Mouse (Mus musculus): ENCODE results near the gene Ehd3.

GRCm38 (mm10) chr17:73817697-73818380, 13.9 kb downstream of the Ehd3 start:
- TF ChIP-seq USF1 (IDR thresholded peaks at IDR 0.05; ENCODE audit: low read depth) (no peak), CTCF (IDR thresholded peaks at IDR 0.05; ENCODE audit: control insufficient read depth, insufficient read depth, insufficient read length) (no peak), MYOD1 (IDR thresholded peaks at IDR 0.05; ENCODE audit: control insufficient read depth, insufficient read length, low read depth) (peak; percentile 26), CEBPB (IDR thresholded peaks at IDR 0.05; ENCODE audit: low read depth) (no peak), MYOG (IDR thresholded peaks at IDR 0.05; ENCODE audit: control insufficient read depth, extremely low read depth, insufficient read length) (no peak), MAX (IDR thresholded peaks at IDR 0.05) (no peak), FOSL1 (IDR thresholded peaks at IDR 0.05; ENCODE audit: insufficient read depth, low read length, poor library complexity, severe bottlenecking) (no peak)
